Mouse (Mus musculus) R1 (cell line): Measurements from ENCODE around the gene Itpa.
A peak's percentile ranks its signal among the peaks of the same experiment; 100 is the strongest.

Experiments used
- DNase-seq: peaks from one replicate; pipeline ENCODE4 v3.0.0-alpha.2; 2018; ENCODE audit warnings: low read depth, low spot score

Itpa gene

GRCm38 (mm10) chr2:130655660-130656339 lies 11.6 kb upstream of the Itpa start:
- no peak for DNase-seq

- no peak for DNase-seq
These were observed 10.9 kb upstream of the Itpa start for GRCm38 (mm10) chr2:130656536-130656935.

GRCm38 (mm10) chr2:130657541-130657940 lies 9.9 kb upstream of the Itpa start:
- DNase-seq: no peak

- DNase-seq: no peak
These were observed 8.9 kb upstream of the Itpa start for GRCm38 (mm10) chr2:130658530-130658929.

- no peak for DNase-seq
These were observed 4.1 kb upstream of the Itpa start for GRCm38 (mm10) chr2:130663342-130663741.

GRCm38 (mm10) chr2:130664102-130664701 lies 3.2 kb upstream of the Itpa start, which contains the start of gene Ddrgk1:
Ddrgk1 (minus strand) TSS chr2:130664659.
- peak; percentile 99 for DNase-seq

GRCm38 (mm10) chr2:130677211-130677610 lies 9.8 kb downstream of the Itpa start:
- no peak for DNase-seq

GRCm38 (mm10) chr2:130679154-130679553 lies 11.7 kb downstream of the Itpa start:
- DNase-seq: no peak

- DNase-seq: no peak
These were observed 12.5 kb downstream of the Itpa start for GRCm38 (mm10) chr2:130679899-130680298.

- DNase-seq: no peak
These were observed 14.1 kb downstream of the Itpa start for GRCm38 (mm10) chr2:130681531-130681930.

GRCm38 (mm10) chr2:130685426-130685825 lies 18.0 kb downstream of the Itpa start:
- DNase-seq: peak; percentile 56

- DNase-seq: no peak
These were observed 21.6 kb downstream of the Itpa start for GRCm38 (mm10) chr2:130689011-130689410.

GRCm38 (mm10) chr2:130693563-130693962 lies 26.2 kb downstream of the Itpa start:
- DNase-seq: no peak

- peak; percentile 83 for DNase-seq
These were observed 29.3 kb downstream of the Itpa start for GRCm38 (mm10) chr2:130696700-130697152.

- peak; percentile 97 for DNase-seq
These were observed 29.9 kb downstream of the Itpa start, which contains the start of gene Slc4a11 for GRCm38 (mm10) chr2:130697153-130697810. Slc4a11 (minus strand) TSS chr2:130697519.

GRCm38 (mm10) chr2:130697821-130698266 lies 30.4 kb downstream of the Itpa start:
- DNase-seq: peak; percentile 85

GRCm38 (mm10) chr2:130704040-130705001 lies 36.9 kb downstream of the Itpa start:
- peak; percentile 23 for DNase-seq

- no peak for DNase-seq
These were observed 37.8 kb downstream of the Itpa start for GRCm38 (mm10) chr2:130705178-130705577.

GRCm38 (mm10) chr2:130706602-130707001 lies 39.2 kb downstream of the Itpa start:
- no peak for DNase-seq

- no peak for DNase-seq
These were observed 39.6 kb downstream of the Itpa start for GRCm38 (mm10) chr2:130707057-130707456.

GRCm38 (mm10) chr2:130717951-130718350 lies 50.5 kb downstream of the Itpa start:
- DNase-seq: no peak
